8 mouse cellular contexts compared by ENCODE assay signal in the genomic region with DNA sequence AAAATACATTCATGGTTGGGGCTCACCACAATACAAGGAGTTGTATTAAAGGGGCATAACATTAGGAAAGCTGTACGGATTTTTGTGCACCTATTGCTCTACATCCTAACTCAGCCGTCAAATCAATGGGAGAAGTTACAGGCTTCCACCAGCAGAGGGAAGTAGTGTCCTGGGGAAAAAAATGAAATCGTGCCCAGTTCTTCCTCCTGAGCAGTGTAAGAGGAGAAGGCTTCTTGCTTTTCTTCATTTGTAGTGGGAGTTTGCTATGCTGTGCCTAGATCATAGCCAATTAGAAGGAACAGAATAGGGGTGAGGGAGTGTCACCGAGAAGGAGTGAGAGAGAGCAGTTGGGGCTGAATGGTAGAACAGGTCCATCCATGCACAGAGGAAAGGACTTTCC.
DNase-seq lines count a peak whose midpoint lies in the region.

No protein-coding gene starts in this region.

- no peak overlapping the region for H3K4me3 ChIP-seq in midbrain, embryonic 10.5 days

- DNase-seq in 416B (ENCODE audit: low read depth): peak; percentile 77
- DNase-seq in adrenal gland, adult 18-20 months (ENCODE audit: low spot score in 2 of 2): peak; percentile 34 to 44
- peak; percentile 42 for DNase-seq in embryo, embryonic 11.5 days (ENCODE audit: low read depth, low spot score)
- peak; percentile 17 for DNase-seq in gastrocnemius, postnatal 25 days
- peak; percentile 8 for DNase-seq in kidney, adult 11 months
- DNase-seq in left cerebral cortex, postnatal 25 days (ENCODE audit: low spot score in 2 of 2): peak; percentile 56 to 80
- DNase-seq in midbrain, embryonic 10.5 days (ENCODE audit: low spot score): peak; percentile 60
- peak; percentile 20 for DNase-seq in splenic B cell, adult 2 months (ENCODE audit: low read depth, low spot score)

- WGBS in midbrain, embryonic 10.5 days: 23% methylated on average over 4 of the region's 4 CpGs

- H3K27me3 ChIP-seq in midbrain, embryonic 10.5 days (ENCODE audit: low read depth, poor library complexity, severe bottlenecking): no peaks in the 10 kb centered on the region
- H3K27me3 ChIP-seq in splenic B cell, adult 2 months (ENCODE audit: control insufficient read depth, insufficient read depth, low read length, poor library complexity, severe bottlenecking): no peaks in the 10 kb centered on the region

- peaks cover 13% of the 10 kb centered on the region for H3K4me1 ChIP-seq in midbrain, embryonic 10.5 days

- intact Hi-C loops in left cerebral cortex, postnatal 25 days (cut with DNase I): loop anchor here (1.0 to 10.0 kb wide), 3 partner anchors 149 to 1105 kb away; partner anchors contain the start of gene Gabrr3

- no peaks in the 10 kb centered on the region for H3K36me3 ChIP-seq in midbrain, embryonic 10.5 days
- H3K36me3 ChIP-seq in splenic B cell, adult 2 months (ENCODE audit: control insufficient read depth, insufficient read depth, low read length, poor library complexity, severe bottlenecking): no peaks in the 10 kb centered on the region

- H3K9me3 ChIP-seq in midbrain, embryonic 10.5 days (replicated peaks): no peaks in the 10 kb centered on the region

- H3K27ac ChIP-seq in midbrain, embryonic 10.5 days (replicated peaks): no peak overlapping the region

Comparison
In these comparisons a context has a peak if more than half of its experiments do, and no peak if none do; other contexts are left out.
1. DNase-seq: peak in every context shown above with its lines; median percentile 77 in 416B; 68 in left cerebral cortex, postnatal 25 days; 60 in midbrain, embryonic 10.5 days; 42 in embryo, embryonic 11.5 days; 39 in adrenal gland, adult 18-20 months; 20 in splenic B cell, adult 2 months; 17 in gastrocnemius, postnatal 25 days; 8 in kidney, adult 11 months.